Mouse (Mus musculus) G1E (cell line): ENCODE measurements around the gene Scg5.

Experiments
- CTCF ChIP-seq: IDR thresholded peaks from 2 replicates; pipeline ENCODE4 v1.5.1; 2012; ENCODE audit warnings: low read depth, low read length, inconsistent platforms, mixed read lengths
- POLR2AphosphoS5 ChIP-seq: IDR thresholded peaks from 2 replicates; pipeline ENCODE4 v1.6.1; 2012; ENCODE audit warnings: low read depth, low read length, inconsistent platforms; ENCODE audit not compliant: insufficient replicate concordance

DNA sequence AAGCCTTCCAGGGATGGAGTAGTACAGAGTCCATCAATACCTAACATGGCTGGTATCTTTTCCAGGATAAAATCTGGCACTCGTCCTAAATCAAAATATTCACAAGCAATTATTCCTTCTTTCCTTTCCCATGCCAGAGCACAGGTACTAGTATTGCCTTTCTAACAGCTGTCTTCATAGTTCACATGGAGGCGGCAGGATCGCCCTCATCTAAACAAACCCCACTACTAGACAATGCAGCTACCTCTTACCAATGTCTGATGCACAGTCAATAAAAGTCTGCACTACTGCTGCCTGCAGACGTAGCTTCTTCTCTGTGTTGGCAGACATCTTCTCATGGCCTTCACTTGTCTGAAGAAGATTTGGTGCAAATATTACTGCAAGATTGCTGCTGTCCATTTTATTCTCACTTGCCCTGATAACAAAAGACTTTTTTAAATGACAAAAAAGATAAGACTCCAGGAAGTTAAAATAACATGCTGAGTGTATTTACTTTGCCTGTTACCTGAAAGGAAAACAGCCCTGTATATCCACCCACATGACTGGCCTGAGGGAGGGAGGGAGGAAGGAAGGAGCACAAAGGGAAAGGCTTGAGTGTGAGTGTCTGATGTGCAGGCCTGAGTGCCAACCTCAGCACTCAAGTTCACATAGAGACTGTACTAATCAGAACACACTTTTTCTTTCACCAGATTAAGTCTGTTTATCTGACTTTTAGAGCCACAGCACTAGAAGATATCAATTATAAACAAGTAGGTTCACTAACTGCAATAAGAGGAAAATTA is 12.9 kb upstream of the Scg5 start:
- TF ChIP-seq CTCF = no peak
- TF ChIP-seq POLR2AphosphoS5 = no peak
